Comparison of ENCODE assay signal across 17 mouse cellular contexts in the genomic region with DNA sequence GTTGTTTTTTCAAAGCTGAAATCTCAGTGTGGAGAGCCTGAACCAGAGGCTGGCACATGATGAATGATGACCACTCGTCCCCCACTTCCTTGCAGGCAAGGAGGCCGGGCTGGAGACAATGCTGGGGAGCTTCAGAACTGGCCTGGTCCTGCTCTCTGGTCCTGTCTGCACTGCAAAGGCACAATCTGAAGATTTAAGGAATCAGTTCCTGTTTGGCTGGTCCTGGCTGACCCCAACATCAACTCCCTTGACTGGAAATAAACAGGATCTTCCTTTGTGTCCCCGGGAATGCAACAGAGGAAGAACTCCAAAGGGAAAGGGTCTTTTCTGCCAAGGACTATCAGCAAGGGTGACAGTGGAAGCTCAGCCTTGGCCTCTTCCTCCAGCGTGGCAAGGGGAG. TPM values are rescaled to one million over a fixed set of nuclear protein-coding genes. Genes with fewer than 3 reads are reported as not detected.
DNase-seq lines count a peak whose midpoint lies in the region; ATAC-seq and TF ChIP-seq lines count a peak whose summit lies in the region.
"Had no signal": no experiment of that assay in that cellular context is flagged by ENCODE, and none has a peak within 500 bp of the region (broad histone marks: within the 10 kb centered on the region; RNA-seq: fewer than 3 reads in every experiment).

No protein-coding gene starts in this region.

- peak; percentile 87 for DNase-seq in heart, adult 11 months
- peak; percentile 33 for DNase-seq in kidney, adult 18-20 months
- DNase-seq in kidney, postnatal 25 days = peak; percentile 50 to 80
- peak; percentile 73 for DNase-seq in lung, postnatal 0 days (ENCODE audit: low spot score)
- no peak for DNase-seq in spleen, adult 18-20 months
- DNase-seq in thymus, postnatal 0 days (ENCODE audit: low spot score) = no peak
- DNase-seq: cerebellum, adult 9-10 months; embryo, embryonic 11 days; midbrain, embryonic 14.5 days; thymus, adult 18-20 months had no signal

- 37% methylated on average over 4 of the region's 4 CpGs for WGBS in heart, embryonic 11.5 days (ENCODE audit: insufficient replicate concordance)
- 39% methylated on average over 4 of the region's 4 CpGs for WGBS in lung, postnatal 0 days
- 68% methylated on average over 4 of the region's 4 CpGs for WGBS in neural tube, embryonic 15.5 days

- H3K36me3 ChIP-seq in heart, embryonic 11.5 days (ENCODE audit: control insufficient read depth, insufficient read depth, low read length) = no peaks in the 10 kb centered on the region
- H3K36me3 ChIP-seq in lung, postnatal 0 days (ENCODE audit: insufficient read depth, low read length) = no peaks in the 10 kb centered on the region
- no peaks in the 10 kb centered on the region for H3K36me3 ChIP-seq in neural tube, embryonic 15.5 days
- H3K36me3 ChIP-seq: forebrain, embryonic 12.5 days; hindbrain, embryonic 12.5 days; limb, embryonic 10.5 days had no signal

- no peak overlapping the region for H3K4me2 ChIP-seq in heart, embryonic 11.5 days
- H3K4me2 ChIP-seq in lung, postnatal 0 days (replicated peaks; ENCODE audit: low read depth, low read length) = no peak overlapping the region
- H3K4me2 ChIP-seq in neural tube, embryonic 15.5 days = no peak overlapping the region
- H3K4me2 ChIP-seq: forebrain, embryonic 12.5 days; hindbrain, embryonic 12.5 days had no signal

- H3K9ac ChIP-seq in heart, embryonic 11.5 days (ENCODE audit: low read depth, low read length) = no peak overlapping the region
- no peak overlapping the region for H3K9ac ChIP-seq in lung, postnatal 0 days (replicated peaks; ENCODE audit: low read depth)
- H3K9ac ChIP-seq in neural tube, embryonic 15.5 days (replicated peaks) = no peak overlapping the region
- H3K9ac ChIP-seq: forebrain, embryonic 12.5 days; hindbrain, embryonic 12.5 days had no signal

- no peaks in the 10 kb centered on the region for H3K9me3 ChIP-seq in heart, embryonic 11.5 days (replicated peaks; ENCODE audit: control insufficient read depth, low read length)
- no peaks in the 10 kb centered on the region for H3K9me3 ChIP-seq in lung, postnatal 0 days (ENCODE audit: low read length)
- H3K9me3 ChIP-seq in neural tube, embryonic 15.5 days (replicated peaks) = no peaks in the 10 kb centered on the region
- H3K9me3 ChIP-seq: forebrain, embryonic 12.5 days; hindbrain, embryonic 12.5 days; limb, embryonic 10.5 days had no signal

- H3K4me1 ChIP-seq in heart, embryonic 11.5 days (ENCODE audit: control insufficient read depth, insufficient read depth, low read length) = peaks cover 4% of the 10 kb centered on the region
- peaks cover 26% of the 10 kb centered on the region; the same call in 1 of the 2 replicates for H3K4me1 ChIP-seq in lung, postnatal 0 days (ENCODE audit: insufficient read depth, low read depth, low read length)
- peaks cover 8% of the 10 kb centered on the region for H3K4me1 ChIP-seq in neural tube, embryonic 15.5 days

- no peak overlapping the region for H3K4me3 ChIP-seq in heart, embryonic 11.5 days (ENCODE audit: low read depth, low read length)
- H3K4me3 ChIP-seq in lung, postnatal 0 days (ENCODE audit: low read depth, low read length) = no peak overlapping the region
- no peak overlapping the region for H3K4me3 ChIP-seq in neural tube, embryonic 15.5 days (replicated peaks)
- H3K4me3 ChIP-seq: forebrain, embryonic 12.5 days; hindbrain, embryonic 12.5 days; limb, embryonic 10.5 days had no signal

- TF ChIP-seq CTCF in lung, postnatal 0 days (IDR thresholded peaks at IDR 0.05) = no peak

- peaks cover 15% of the 10 kb centered on the region for H3K27me3 ChIP-seq in heart, embryonic 11.5 days (ENCODE audit: control insufficient read depth, insufficient read depth, low read length)
- H3K27me3 ChIP-seq in lung, postnatal 0 days (replicated peaks; ENCODE audit: insufficient read depth, low read length) = no peaks in the 10 kb centered on the region
- H3K27me3 ChIP-seq in neural tube, embryonic 15.5 days (replicated peaks) = peaks cover 16% of the 10 kb centered on the region; the same call in 1 of the 2 replicates

- no peak overlapping the region for H3K27ac ChIP-seq in heart, embryonic 11.5 days (ENCODE audit: low read depth, low read length)
- H3K27ac ChIP-seq in lung, postnatal 0 days (ENCODE audit: low read length) = no peak overlapping the region; the same call in 1 of the 2 replicates
- H3K27ac ChIP-seq in neural tube, embryonic 15.5 days (replicated peaks) = no peak overlapping the region
- H3K27ac ChIP-seq: forebrain, embryonic 12.5 days; hindbrain, embryonic 12.5 days; limb, embryonic 10.5 days had no signal

- peak; percentile 96 for TF ChIP-seq EP300 in lung, postnatal 0 days (IDR thresholded peaks at IDR 0.05)

- ATAC-seq in heart, embryonic 11.5 days (replicated peaks; ENCODE audit: insufficient number of reproducible peaks, low FRiP score, low TSS enrichment) = no peak
- peak; percentile 75 for ATAC-seq in lung, postnatal 0 days
- ATAC-seq in neural tube, embryonic 15.5 days (ENCODE audit: low FRiP score) = no peak
- ATAC-seq: activated CD4-positive, CD25-positive, alpha-beta regulatory T cell, adult 4 months; intestine, embryonic 16.5 days had no signal

RNA-seq across cellular contexts. Expression of gene Lrmda, which starts 4.7 kb away (rescaled TPM):
- 0.23 and 0.70 TPM in 2 replicates for polyA plus RNA-seq in heart, embryonic 11.5 days (2014; fragmentation: Nextera tagmentation; extraction: Ambion mirVana)
- polyA plus RNA-seq in lung, postnatal 0 days (2015; fragmentation: Nextera tagmentation; extraction: Ambion mirVana) = 0.86 and 1.6 TPM in 2 replicates
- 0.21 and 0.32 TPM in 2 replicates for polyA plus RNA-seq in thymus, postnatal 0 days (2015; fragmentation: Nextera tagmentation; extraction: Ambion mirVana)
- 0.49 and 0.68 TPM in 2 replicates for polyA plus RNA-seq in neural tube, embryonic 15.5 days (2015; fragmentation: Nextera tagmentation; extraction: Ambion mirVana)
- polyA plus RNA-seq: activated CD4-positive, CD25-positive, alpha-beta regulatory T cell, adult 4 months; midbrain, embryonic 14.5 days had no signal

RNA-seq across cellular contexts. Expression of gene Zfp503, which starts 25.4 kb away (rescaled TPM):
- polyA plus RNA-seq in heart, embryonic 11.5 days (2014; fragmentation: Nextera tagmentation; extraction: Ambion mirVana) = 2.3 and 3.3 TPM in 2 replicates
- 16.7 and 18.6 TPM in 2 replicates for polyA plus RNA-seq in lung, postnatal 0 days (2015; fragmentation: Nextera tagmentation; extraction: Ambion mirVana)
- polyA plus RNA-seq in thymus, postnatal 0 days (2015; fragmentation: Nextera tagmentation; extraction: Ambion mirVana) = 3.0 and 3.2 TPM in 2 replicates
- 12.7 and 12.9 TPM in 2 replicates for polyA plus RNA-seq in neural tube, embryonic 15.5 days (2015; fragmentation: Nextera tagmentation; extraction: Ambion mirVana)
- polyA plus RNA-seq: activated CD4-positive, CD25-positive, alpha-beta regulatory T cell, adult 4 months had no signal

Comparison
In these comparisons a context has a peak if more than half of its experiments do, and no peak if none do; other contexts are left out.
1. DNase-seq: peak in heart, adult 11 months (single experiment), kidney, adult 18-20 months (single experiment), kidney, postnatal 25 days (2 of 2) and lung, postnatal 0 days (single experiment); none in spleen, adult 18-20 months (0 of 2) and thymus, postnatal 0 days (single experiment).